Mouse (Mus musculus) liver, embryonic 13.5 days (tissue): ENCODE data around the gene Gal3st2. TPM values are rescaled to one million over a fixed set of nuclear protein-coding genes. Genes with fewer than 3 reads are reported as not detected.
"Not testable (repeated sequence)": the region's sequence is repeated elsewhere in the genome, so short reads cannot be mapped to it uniquely, and the experiment has no call there.

Experiments
- ATAC-seq: fragments of 200-750 bp; cut with Nextera tagmentation; 2 replicates; pipeline ENCODE4 v1.8.0; 2017; ENCODE audit warnings: low read depth, mild to moderate bottlenecking, moderate number of reproducible peaks, moderate library complexity
- DNase-seq: peaks from one replicate; pipeline ENCODE4 v3.0.0; 2022
- H3K27ac ChIP-seq: fragments of 300-500 bp; sonication (generic); 2 replicates; pipeline ENCODE4 v1.5.1; 2015; ENCODE audit warnings: moderate library complexity, mild to moderate bottlenecking, inconsistent platforms
- H3K27me3 ChIP-seq: fragments of 300-500 bp; sonication (generic); 2 replicates; pipeline ENCODE4 v1.6.1; 2015; ENCODE audit warnings: mild to moderate bottlenecking, inconsistent platforms
- H3K36me3 ChIP-seq: fragments of 300-500 bp; sonication (generic); 2 replicates; pipeline ENCODE4 v1.6.1; 2015; ENCODE audit warnings: mild to moderate bottlenecking, inconsistent platforms
- H3K4me1 ChIP-seq: fragments of 300-500 bp; sonication (generic); replicated peaks from 2 replicates; pipeline ENCODE4 v1.6.1; 2015; ENCODE audit warnings: inconsistent platforms
- H3K4me2 ChIP-seq: fragments of 300-500 bp; sonication (generic); 2 replicates; pipeline ENCODE4 v1.6.1; 2015; ENCODE audit warnings: inconsistent platforms, mild to moderate bottlenecking, moderate library complexity
- H3K4me3 ChIP-seq: fragments of 300-500 bp; sonication (generic); replicated peaks from 2 replicates; pipeline ENCODE4 v1.5.1; 2015; ENCODE audit warnings: mild to moderate bottlenecking, inconsistent platforms
- H3K9ac ChIP-seq: fragments of 300-500 bp; sonication (generic); 2 replicates; pipeline ENCODE4 v1.6.1; 2015; ENCODE audit warnings: mild to moderate bottlenecking, inconsistent platforms
- H3K9me3 ChIP-seq: fragments of 300-500 bp; sonication (generic); replicated peaks from 2 replicates; pipeline ENCODE4 v1.6.1; 2016; ENCODE audit warnings: inconsistent platforms
- WGBS: fragments of 180-500 bp; shearing (Covaris S2); methylation state at CpG from one replicate; pipeline ENCODE4 v1.1.7; 2015; ENCODE audit not compliant: insufficient replicate concordance; 5-methylcytosine and 5-hydroxymethylcytosine counted together
- polyA plus RNA-seq: library from polyadenylated mRNA; unstranded; fragments of >200 nt; fragmentation: Nextera tagmentation; extraction: Ambion mirVana; gene quantifications from 2 replicates; pipeline ENCODE4 v1.2.1, GENCODE M21; 2015

Gal3st2 gene
- polyA plus RNA-seq, 1 experiment from 2014 or later: not detected

- not testable (repeated sequence) for H3K9ac ChIP-seq, H3K9me3 ChIP-seq, H3K4me1 ChIP-seq, ATAC-seq, H3K4me2 ChIP-seq, H3K27me3 ChIP-seq, H3K36me3 ChIP-seq, H3K27ac ChIP-seq, H3K4me3 ChIP-seq, DNase-seq
- WGBS: 83% methylated on average over 13 of the region's 22 CpGs
Measured at GRCm38 (mm10) chr1:93874405-93874804, 13.3 kb downstream of the Gal3st2 start.

DNA sequence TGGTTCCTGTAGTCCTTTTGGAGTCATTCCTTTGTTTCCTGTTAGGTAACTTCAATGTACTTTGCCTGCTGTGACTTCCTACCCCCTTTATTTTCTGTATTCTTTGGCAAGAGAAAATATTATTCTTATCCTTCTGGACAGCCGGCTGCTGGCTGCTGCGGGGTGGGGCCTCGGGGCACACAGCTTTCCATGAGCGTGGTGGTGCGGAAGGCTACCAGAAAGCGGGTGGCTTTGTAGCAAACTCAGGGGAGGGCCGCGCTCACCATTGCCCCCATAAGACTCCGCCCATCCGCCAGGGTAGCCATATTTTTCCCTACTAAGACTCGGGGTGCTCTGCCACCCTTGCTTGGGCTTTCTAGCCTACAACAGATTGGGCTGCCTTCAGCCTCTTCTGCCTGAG lies 20.7 kb downstream of the Gal3st2 start:
- H3K4me2 ChIP-seq, H3K9me3 ChIP-seq, H3K4me3 ChIP-seq, H3K4me1 ChIP-seq, DNase-seq, H3K27ac ChIP-seq, ATAC-seq, H3K27me3 ChIP-seq, H3K36me3 ChIP-seq, H3K9ac ChIP-seq: not testable (repeated sequence)
- WGBS: no CpG with 5 or more reads among the region's 11 CpGs

DNA sequence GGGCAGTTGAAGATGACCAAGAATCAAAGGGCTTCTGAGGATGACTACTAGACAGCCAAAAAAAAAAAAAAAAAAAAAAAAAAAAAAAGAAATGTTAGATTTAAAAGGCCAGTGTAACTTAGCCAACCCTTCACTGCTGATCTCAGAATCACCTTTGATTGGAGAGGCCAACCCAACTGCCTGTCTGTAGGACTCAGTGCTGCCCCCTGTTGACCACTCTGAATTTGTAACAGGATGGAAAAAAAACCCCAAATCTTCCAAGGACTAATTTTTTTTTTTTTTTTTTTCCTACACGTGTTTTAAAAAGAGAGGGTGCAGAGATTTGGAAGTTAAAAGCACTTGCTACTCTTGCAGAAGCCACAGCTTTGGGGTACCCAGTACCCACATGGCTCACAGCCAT lies 29.8 kb downstream of the Gal3st2 start:
- not testable (repeated sequence) for DNase-seq

DNA sequence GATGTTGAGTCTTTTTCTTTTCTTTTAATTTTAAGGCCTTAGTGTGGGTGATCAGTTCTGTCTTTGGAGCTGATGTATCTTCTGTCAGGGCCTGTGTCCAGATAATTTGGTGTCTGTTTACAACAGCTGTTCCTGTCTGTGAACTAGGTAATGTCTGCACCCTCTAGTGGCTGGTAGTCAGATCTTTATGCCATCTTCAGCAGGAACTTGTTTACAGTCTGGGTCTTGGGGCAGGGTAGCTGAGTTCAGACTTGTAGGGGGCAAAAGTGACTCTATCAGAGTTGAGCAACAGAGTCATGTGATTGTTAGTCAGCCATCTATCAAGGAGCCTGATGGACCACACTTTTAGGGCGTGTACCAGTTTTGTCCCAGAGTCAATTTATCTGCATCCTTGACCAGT lies 36.3 kb downstream of the Gal3st2 start:
- not testable (repeated sequence) for H3K27ac ChIP-seq, H3K9ac ChIP-seq, H3K27me3 ChIP-seq, H3K4me1 ChIP-seq, H3K36me3 ChIP-seq, H3K4me2 ChIP-seq, H3K4me3 ChIP-seq, ATAC-seq, H3K9me3 ChIP-seq, DNase-seq
- no CpG with 5 or more reads among the region's 1 CpGs for WGBS

More for the DNA sequence above, 29.8 kb downstream of the Gal3st2 start:
- H3K9ac ChIP-seq, H3K4me3 ChIP-seq, H3K4me1 ChIP-seq, ATAC-seq, H3K9me3 ChIP-seq, H3K36me3 ChIP-seq, H3K27ac ChIP-seq, H3K4me2 ChIP-seq, H3K27me3 ChIP-seq: not testable (repeated sequence)
- 33% methylated on average over 1 of the region's 1 CpGs for WGBS

DNA sequence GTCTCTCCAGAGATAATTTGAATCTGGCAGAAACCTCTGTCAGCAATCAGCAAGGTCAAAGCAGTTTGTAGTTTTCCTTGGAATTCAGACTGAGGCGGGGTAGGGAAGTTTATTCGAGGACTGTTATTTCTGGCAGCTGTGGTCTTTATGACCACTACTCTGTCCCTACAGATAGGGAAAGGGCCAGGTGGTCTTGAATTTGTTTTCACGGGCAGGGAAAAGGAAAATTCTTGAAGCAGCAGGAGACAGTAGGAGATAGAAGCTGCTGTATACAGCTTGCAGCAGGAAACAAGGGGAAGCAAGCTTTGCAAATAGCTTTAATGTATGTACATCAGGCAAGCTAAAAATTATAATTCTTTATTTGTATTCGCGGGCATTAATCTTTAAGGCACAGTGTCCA lies 40.2 kb downstream of the Gal3st2 start:
- H3K4me3 ChIP-seq, ATAC-seq, H3K4me1 ChIP-seq, H3K27me3 ChIP-seq, DNase-seq, H3K27ac ChIP-seq, H3K36me3 ChIP-seq, H3K4me2 ChIP-seq, H3K9ac ChIP-seq, H3K9me3 ChIP-seq: not testable (repeated sequence)
- 43% methylated on average over 5 of the region's 5 CpGs for WGBS

- not testable (repeated sequence) for H3K4me1 ChIP-seq, DNase-seq, H3K4me2 ChIP-seq, H3K27ac ChIP-seq, H3K36me3 ChIP-seq, H3K9me3 ChIP-seq, H3K9ac ChIP-seq, H3K27me3 ChIP-seq, H3K4me3 ChIP-seq, ATAC-seq
- 14% methylated on average over 3 of the region's 5 CpGs for WGBS
Measured at GRCm38 (mm10) chr1:93906690-93907089, 45.6 kb downstream of the Gal3st2 start.

DNA sequence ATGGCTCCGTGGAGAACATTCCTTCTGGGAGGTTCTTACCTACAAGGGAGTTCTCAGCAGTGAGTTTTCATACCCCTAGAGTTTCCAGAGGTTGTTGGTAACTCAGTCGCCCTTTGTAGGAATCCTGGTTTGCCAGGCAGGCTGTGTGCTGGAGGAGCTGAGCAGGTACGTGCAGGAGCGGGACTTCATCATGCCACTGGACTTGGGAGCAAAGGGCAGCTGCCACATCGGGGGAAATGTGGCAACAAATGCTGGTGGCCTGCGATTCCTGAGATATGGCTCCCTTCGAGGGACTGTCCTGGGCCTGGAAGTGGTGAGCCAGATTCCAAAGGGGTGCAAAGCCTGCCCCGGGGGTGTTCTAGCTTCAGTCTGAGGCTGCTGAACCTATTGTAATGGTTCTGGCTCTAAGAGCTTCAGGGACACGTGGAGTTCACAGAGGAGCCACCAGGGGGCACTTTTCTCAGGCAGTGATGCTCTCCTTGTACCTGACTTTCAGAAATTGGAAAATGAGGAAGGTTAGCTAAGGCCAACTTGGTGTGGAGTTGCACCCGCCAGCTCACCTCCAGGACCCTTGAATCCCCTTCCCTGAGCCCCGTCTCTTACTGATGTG lies 48.0 kb downstream of the Gal3st2 start:
- not testable (repeated sequence) for H3K27ac ChIP-seq, ATAC-seq

DNA sequence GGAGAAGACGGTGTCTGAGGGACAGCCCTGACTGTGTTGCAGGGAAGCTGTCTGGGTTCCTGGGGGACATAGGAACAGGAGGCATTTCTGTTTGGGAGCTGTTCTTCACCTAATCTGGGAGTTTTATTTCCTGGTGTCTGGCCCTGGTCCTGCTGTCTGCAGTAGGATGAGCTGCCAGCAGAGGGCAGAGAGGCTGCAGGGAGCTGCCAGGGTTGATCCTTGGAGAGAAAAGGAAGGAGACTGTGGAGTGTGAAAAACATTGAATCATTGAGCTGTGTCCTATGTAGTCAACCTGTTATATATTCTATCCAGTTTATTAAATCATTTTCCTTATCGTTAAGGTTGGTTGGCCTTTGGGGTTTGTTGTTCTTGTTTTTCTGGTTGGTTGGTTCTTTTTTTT lies 50.8 kb downstream of the Gal3st2 start:
- ATAC-seq, DNase-seq: not testable (repeated sequence)
- WGBS: no CpG with 5 or more reads among the region's 2 CpGs

More for the DNA sequence above, 48.0 kb downstream of the Gal3st2 start:
- not testable (repeated sequence) for H3K27me3 ChIP-seq, H3K4me2 ChIP-seq, H3K9me3 ChIP-seq, DNase-seq, H3K36me3 ChIP-seq, H3K4me1 ChIP-seq, H3K4me3 ChIP-seq, H3K9ac ChIP-seq
- no CpG with 5 or more reads among the region's 11 CpGs for WGBS

GRCm38 (mm10) chr1:93917160-93917559 lies 56.1 kb downstream of the Gal3st2 start:
- not testable (repeated sequence) for DNase-seq, H3K4me2 ChIP-seq, H3K9me3 ChIP-seq, ATAC-seq, H3K27me3 ChIP-seq, H3K9ac ChIP-seq, H3K4me1 ChIP-seq, H3K36me3 ChIP-seq, H3K27ac ChIP-seq, H3K4me3 ChIP-seq
- WGBS: 45% methylated on average over 3 of the region's 3 CpGs

More for the DNA sequence above, 50.8 kb downstream of the Gal3st2 start:
- H3K9ac ChIP-seq, H3K4me1 ChIP-seq, H3K4me2 ChIP-seq, H3K27ac ChIP-seq, H3K4me3 ChIP-seq, H3K9me3 ChIP-seq, H3K36me3 ChIP-seq, H3K27me3 ChIP-seq: not testable (repeated sequence)

DNA sequence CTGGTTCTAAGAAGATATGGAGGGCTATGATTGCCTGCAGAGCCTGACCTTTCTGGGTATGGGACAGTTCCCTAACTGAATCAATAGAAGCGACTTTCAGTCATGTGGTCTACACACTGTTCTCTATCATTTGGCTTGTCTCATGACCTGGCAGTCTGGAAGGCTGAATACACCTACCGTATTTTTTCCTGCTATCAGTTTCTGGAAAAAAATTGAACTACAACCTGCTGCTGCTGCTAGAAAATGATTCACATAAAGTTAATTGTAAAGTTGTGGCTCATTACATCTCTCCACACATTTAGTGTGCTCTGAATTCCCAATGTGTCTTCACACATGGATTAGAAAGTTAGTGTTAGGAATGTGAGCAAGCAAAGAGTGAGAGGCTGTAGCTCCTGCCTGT lies 56.9 kb downstream of the Gal3st2 start, which contains the start of gene Gal3st2b:
Gene Gal3st2b (plus strand): TSS at position 301 of the 400 bp plus-strand sequence.
- not testable (repeated sequence) for H3K9ac ChIP-seq, H3K36me3 ChIP-seq, H3K27me3 ChIP-seq, H3K27ac ChIP-seq, H3K9me3 ChIP-seq, DNase-seq, ATAC-seq, H3K4me1 ChIP-seq, H3K4me3 ChIP-seq, H3K4me2 ChIP-seq
- 52% methylated on average over 2 of the region's 2 CpGs for WGBS

DNA sequence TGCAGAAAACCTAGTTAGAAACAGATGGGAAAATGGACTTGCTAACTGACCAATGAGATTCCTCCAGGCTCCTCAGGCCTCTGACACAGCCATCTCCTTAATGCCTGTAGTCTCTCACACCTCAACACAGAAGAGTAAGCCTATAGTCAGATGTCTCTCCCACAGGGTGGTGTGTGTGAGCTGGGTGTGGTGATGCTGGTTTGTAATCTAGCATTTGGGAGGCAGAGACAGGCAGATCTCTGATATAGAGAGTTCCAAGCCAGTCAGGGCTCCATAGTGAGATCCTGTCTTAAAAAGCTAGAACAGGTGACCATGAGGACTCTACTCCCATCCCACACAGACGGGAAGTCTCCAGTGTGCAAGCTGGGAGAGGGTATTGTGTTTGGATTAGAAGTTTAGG lies 57.7 kb downstream of the Gal3st2 start:
- DNase-seq: not testable (repeated sequence)

GRCm38 (mm10) chr1:93919321-93919720 lies 58.2 kb downstream of the Gal3st2 start:
- not testable (repeated sequence) for H3K9ac ChIP-seq, H3K4me3 ChIP-seq, H3K9me3 ChIP-seq, ATAC-seq, DNase-seq, H3K36me3 ChIP-seq, H3K4me1 ChIP-seq, H3K27ac ChIP-seq, H3K27me3 ChIP-seq, H3K4me2 ChIP-seq
- 42% methylated on average over 3 of the region's 3 CpGs for WGBS

More for the DNA sequence above, 57.7 kb downstream of the Gal3st2 start:
- H3K4me1 ChIP-seq, H3K36me3 ChIP-seq, H3K4me2 ChIP-seq, ATAC-seq, H3K9ac ChIP-seq, H3K27me3 ChIP-seq, H3K4me3 ChIP-seq, H3K9me3 ChIP-seq, H3K27ac ChIP-seq: not testable (repeated sequence)
- WGBS: 25% methylated on average over 1 of the region's 1 CpGs
